Mouse (Mus musculus): Measurements from ENCODE around the gene Cdk5r2.

DNA sequence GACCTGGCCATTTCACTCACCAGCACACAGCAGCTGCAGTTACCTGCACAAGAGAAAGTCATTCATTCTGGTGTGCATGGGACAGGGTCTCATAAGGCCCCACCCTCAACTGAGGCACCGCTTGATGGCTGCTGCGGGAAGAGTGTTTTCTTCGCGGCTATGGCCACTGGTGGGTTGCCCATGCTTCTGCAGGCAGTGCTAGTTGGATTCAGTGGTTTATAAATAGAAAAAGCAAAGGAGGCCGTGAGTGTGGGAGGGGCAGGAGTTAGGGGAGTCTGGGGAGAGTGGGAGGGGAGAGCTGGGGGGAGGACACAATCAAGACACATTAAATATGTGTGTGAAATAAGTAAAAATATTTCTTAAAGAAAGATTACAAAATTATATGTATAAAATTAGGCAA, 11.6 kb upstream of the Cdk5r2 start:
- TF ChIP-seq CTCF (IDR thresholded peaks at IDR 0.05; ENCODE audit: extremely low read depth, insufficient read depth, insufficient read length, insufficient replicate concordance) (no peak), POLR2A (IDR thresholded peaks at IDR 0.05; ENCODE audit: low read depth, low read length) (no peak)
